Mouse (Mus musculus): ENCODE data around the gene Gal3st1. TPM values are rescaled to one million over a fixed set of nuclear protein-coding genes. Genes with fewer than 3 reads are reported as not detected.
"Not testable (repeated sequence)": the region's sequence is repeated elsewhere in the genome, so short reads cannot be mapped to it uniquely, and the experiment has no call there.

The Gal3st1 gene
- total and polyA plus RNA-seq, 2 experiments from 2014 or later: 0.14 TPM; not detected in 1

- 41% methylated on average over 5 of the region's 5 CpGs for WGBS
- Histone ChIP-seq H3K9me3 (replicated peaks; ENCODE audit: control insufficient read depth, low read length) (no peaks in the 10 kb centered on the region), H3K4me2 (ENCODE audit: low read depth, low read length) (no peak overlapping the region), H3K27ac (ENCODE audit: low read depth) (no peak overlapping the region), H3K36me3 (replicated peaks; ENCODE audit: control insufficient read depth, insufficient read depth, low read length) (no peaks in the 10 kb centered on the region), H3K4me3 (ENCODE audit: low read depth, low read length) (no peak overlapping the region), H3K9ac (replicated peaks; ENCODE audit: low read depth, low read length) (no peak overlapping the region), H3K27me3 (ENCODE audit: control insufficient read depth, insufficient read depth, low read length) (peaks cover 6% of the 10 kb centered on the region; the same call in 1 of the 2 replicates), H3K4me1 (ENCODE audit: control insufficient read depth, insufficient read depth) (no peaks in the 10 kb centered on the region)
- no peak for TF ChIP-seq CTCF (IDR thresholded peaks at IDR 0.05; ENCODE audit: low read depth)
- no peak for TF ChIP-seq EP300 (IDR thresholded peaks at IDR 0.05; ENCODE audit: low read depth)
- DNase-seq (ENCODE audit: low spot score) (no peak), ATAC-seq (ENCODE audit: insufficient read depth, low read depth) (no peak)
These were observed 21.9 kb downstream of the Gal3st1 start for GRCm38 (mm10) chr11:4005220-4005805.

GRCm38 (mm10) chr11:4006462-4006861, 23.0 kb downstream of the Gal3st1 start:
- ATAC-seq (ENCODE audit: insufficient read depth, low read depth) (no peak), DNase-seq (ENCODE audit: low spot score) (no peak)
- 79% methylated on average over 3 of the region's 3 CpGs for WGBS
- Histone ChIP-seq H3K27ac (ENCODE audit: low read depth) (no peak overlapping the region), H3K36me3 (replicated peaks; ENCODE audit: control insufficient read depth, insufficient read depth, low read length) (no peaks in the 10 kb centered on the region), H3K4me1 (ENCODE audit: control insufficient read depth, insufficient read depth) (no peaks in the 10 kb centered on the region), H3K9ac (replicated peaks; ENCODE audit: low read depth, low read length) (no peak overlapping the region), H3K4me2 (ENCODE audit: low read depth, low read length) (no peak overlapping the region), H3K27me3 (ENCODE audit: control insufficient read depth, insufficient read depth, low read length) (no peaks in the 10 kb centered on the region), H3K9me3 (replicated peaks; ENCODE audit: control insufficient read depth, low read length) (no peaks in the 10 kb centered on the region), H3K4me3 (ENCODE audit: low read depth, low read length) (no peak overlapping the region)
- TF ChIP-seq CTCF (IDR thresholded peaks at IDR 0.05; ENCODE audit: low read depth) (no peak; the same call in 1 of the 2 replicates), EP300 (IDR thresholded peaks at IDR 0.05; ENCODE audit: low read depth) (no peak)

GRCm38 (mm10) chr11:4012616-4013015, 29.2 kb downstream of the Gal3st1 start:
- Histone ChIP-seq H3K4me3 (ENCODE audit: low read depth, low read length) (no peak overlapping the region), H3K36me3 (replicated peaks; ENCODE audit: control insufficient read depth, insufficient read depth, low read length) (no peaks in the 10 kb centered on the region), H3K4me1 (ENCODE audit: control insufficient read depth, insufficient read depth) (no peaks in the 10 kb centered on the region), H3K27ac (ENCODE audit: low read depth) (no peak overlapping the region), H3K9ac (replicated peaks; ENCODE audit: low read depth, low read length) (no peak overlapping the region), H3K27me3 (ENCODE audit: control insufficient read depth, insufficient read depth, low read length) (no peaks in the 10 kb centered on the region), H3K4me2 (ENCODE audit: low read depth, low read length) (no peak overlapping the region), H3K9me3 (replicated peaks; ENCODE audit: control insufficient read depth, low read length) (peaks cover 7% of the 10 kb centered on the region; the same call in 1 of the 2 replicates)
- WGBS: 62% methylated on average over 1 of the region's 1 CpGs
- ATAC-seq (ENCODE audit: insufficient read depth, low read depth) (no peak), DNase-seq (ENCODE audit: low spot score) (no peak)
- TF ChIP-seq EP300 (IDR thresholded peaks at IDR 0.05; ENCODE audit: low read depth) (no peak), CTCF (IDR thresholded peaks at IDR 0.05; ENCODE audit: low read depth) (no peak)

- not testable (repeated sequence) for H3K4me3 ChIP-seq (ENCODE audit: low read depth, low read length); H3K27me3 ChIP-seq (ENCODE audit: control insufficient read depth, insufficient read depth, low read length); DNase-seq (ENCODE audit: low spot score); H3K9me3 ChIP-seq (replicated peaks; ENCODE audit: control insufficient read depth, low read length); H3K27ac ChIP-seq (ENCODE audit: low read depth); H3K9ac ChIP-seq (replicated peaks; ENCODE audit: low read depth, low read length); H3K4me1 ChIP-seq (ENCODE audit: control insufficient read depth, insufficient read depth); ATAC-seq (ENCODE audit: insufficient read depth, low read depth); H3K4me2 ChIP-seq (ENCODE audit: low read depth, low read length); H3K36me3 ChIP-seq (replicated peaks; ENCODE audit: control insufficient read depth, insufficient read depth, low read length)
- 84% methylated on average over 14 of the region's 14 CpGs for WGBS
These were observed 32.4 kb downstream of the Gal3st1 start for GRCm38 (mm10) chr11:4015796-4016195.

- not testable (repeated sequence) for H3K9ac ChIP-seq (replicated peaks; ENCODE audit: low read depth, low read length); H3K9me3 ChIP-seq (replicated peaks; ENCODE audit: control insufficient read depth, low read length); ATAC-seq (ENCODE audit: insufficient read depth, low read depth); H3K4me1 ChIP-seq (ENCODE audit: control insufficient read depth, insufficient read depth); H3K36me3 ChIP-seq (replicated peaks; ENCODE audit: control insufficient read depth, insufficient read depth, low read length); H3K27ac ChIP-seq (ENCODE audit: low read depth); DNase-seq (ENCODE audit: low spot score); H3K4me3 ChIP-seq (ENCODE audit: low read depth, low read length); H3K27me3 ChIP-seq (ENCODE audit: control insufficient read depth, insufficient read depth, low read length); H3K4me2 ChIP-seq (ENCODE audit: low read depth, low read length)
- 81% methylated on average over 13 of the region's 13 CpGs for WGBS
These were observed 38.7 kb downstream of the Gal3st1 start for GRCm38 (mm10) chr11:4022111-4022510.

GRCm38 (mm10) chr11:4023321-4023720, 39.9 kb downstream of the Gal3st1 start:
- no peak for TF ChIP-seq EP300 (IDR thresholded peaks at IDR 0.05; ENCODE audit: low read depth)
- no peak for DNase-seq (ENCODE audit: low spot score)
- H3K9ac ChIP-seq (replicated peaks; ENCODE audit: low read depth, low read length): no peak overlapping the region
- no peak overlapping the region for H3K27ac ChIP-seq (ENCODE audit: low read depth)
- H3K4me3 ChIP-seq (ENCODE audit: low read depth, low read length): no peak overlapping the region
- H3K4me2 ChIP-seq (ENCODE audit: low read depth, low read length): no peak overlapping the region
- no peaks in the 10 kb centered on the region for H3K9me3 ChIP-seq (replicated peaks; ENCODE audit: control insufficient read depth, low read length)
- no peaks in the 10 kb centered on the region for H3K27me3 ChIP-seq (ENCODE audit: control insufficient read depth, insufficient read depth, low read length)
- WGBS: 60% methylated on average over 2 of the region's 2 CpGs
- no peaks in the 10 kb centered on the region for H3K4me1 ChIP-seq (ENCODE audit: control insufficient read depth, insufficient read depth)
- ATAC-seq (ENCODE audit: insufficient read depth, low read depth): no peak
- H3K36me3 ChIP-seq (replicated peaks; ENCODE audit: control insufficient read depth, insufficient read depth, low read length): no peaks in the 10 kb centered on the region
